Mouse (Mus musculus) heart, adult 2 months (tissue): ENCODE data around the gene Nfia.

ENCODE experiments used
- EP300 ChIP-seq: fragments of 200-500 bp; IDR thresholded peaks from 2 replicates; pipeline ENCODE4 v1.6.1; 2011; ENCODE audit warnings: low read depth, low read length, control low read depth; ENCODE audit not compliant: insufficient read depth
- POLR2A ChIP-seq: fragments of 200-500 bp; IDR thresholded peaks from 2 replicates; pipeline ENCODE4 v1.6.1; 2011; ENCODE audit warnings: mild to moderate bottlenecking, low read depth, low read length, control low read depth; ENCODE audit not compliant: insufficient read depth

- TF ChIP-seq EP300 (no peak), POLR2A (no peak)
Observed at GRCm38 (mm10) chr4:97785547-97786271, 13.2 kb downstream of the Nfia start.
